Mouse (Mus musculus): ENCODE measurements around the gene Cdc42se1. TPM values are rescaled to one million over a fixed set of nuclear protein-coding genes. Genes with fewer than 3 reads are reported as not detected.

The Cdc42se1 gene
- polyA plus RNA-seq, 1 experiment from 2014 or later: 120 TPM

DNA sequence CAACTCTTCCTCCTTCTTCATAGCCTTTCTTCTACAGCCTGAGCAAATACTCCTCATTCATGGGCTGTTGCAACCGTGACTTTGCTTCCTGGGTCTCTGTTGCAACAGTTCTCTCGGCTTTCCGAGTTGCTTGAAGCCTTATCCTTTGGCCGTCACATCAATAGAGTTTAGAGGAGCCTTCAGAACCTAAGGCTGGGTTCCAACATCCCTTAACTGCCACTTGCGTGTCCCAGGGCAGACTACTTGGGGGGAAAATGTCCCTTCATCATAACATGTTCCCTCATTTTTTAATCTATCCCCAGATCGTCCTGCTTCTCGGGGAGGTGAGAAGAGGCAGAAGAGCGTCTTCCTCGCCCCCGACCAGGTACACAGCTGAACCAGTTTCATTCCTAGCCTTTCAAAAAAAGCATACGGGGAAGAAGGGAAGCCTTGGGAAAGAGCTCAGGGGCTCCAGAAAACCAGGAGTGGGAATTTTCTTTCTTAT, 53.9 kb downstream of the Cdc42se1 start:
- Histone ChIP-seq H3K9ac (ENCODE audit: low read length) (peak overlapping the region; percentile 60), H3K4me3 (ENCODE audit: low read depth, low read length) (peak overlapping the region; percentile 72), H3K27me3 (ENCODE audit: control insufficient read depth, insufficient read depth, low read length) (no peaks in the 10 kb centered on the region), H3K9me3 (ENCODE audit: control insufficient read depth, low read length) (no peaks in the 10 kb centered on the region), H3K36me3 (ENCODE audit: control insufficient read depth, insufficient read depth, low read length) (no peaks in the 10 kb centered on the region), H3K4me1 (replicated peaks; ENCODE audit: control insufficient read depth, insufficient read depth, low read length) (peaks cover 8% of the 10 kb centered on the region), H3K27ac (ENCODE audit: low read depth, low read length) (peak overlapping the region; percentile 89), H3K4me2 (ENCODE audit: low read depth, low read length, severe bottlenecking) (peak overlapping the region; percentile 84)
- ATAC-seq (replicated peaks; ENCODE audit: low FRiP score) (no peak), DNase-seq (ENCODE audit: low spot score) (no peak)
- WGBS: under 1% methylated on average over 11 of the region's 11 CpGs

DNA sequence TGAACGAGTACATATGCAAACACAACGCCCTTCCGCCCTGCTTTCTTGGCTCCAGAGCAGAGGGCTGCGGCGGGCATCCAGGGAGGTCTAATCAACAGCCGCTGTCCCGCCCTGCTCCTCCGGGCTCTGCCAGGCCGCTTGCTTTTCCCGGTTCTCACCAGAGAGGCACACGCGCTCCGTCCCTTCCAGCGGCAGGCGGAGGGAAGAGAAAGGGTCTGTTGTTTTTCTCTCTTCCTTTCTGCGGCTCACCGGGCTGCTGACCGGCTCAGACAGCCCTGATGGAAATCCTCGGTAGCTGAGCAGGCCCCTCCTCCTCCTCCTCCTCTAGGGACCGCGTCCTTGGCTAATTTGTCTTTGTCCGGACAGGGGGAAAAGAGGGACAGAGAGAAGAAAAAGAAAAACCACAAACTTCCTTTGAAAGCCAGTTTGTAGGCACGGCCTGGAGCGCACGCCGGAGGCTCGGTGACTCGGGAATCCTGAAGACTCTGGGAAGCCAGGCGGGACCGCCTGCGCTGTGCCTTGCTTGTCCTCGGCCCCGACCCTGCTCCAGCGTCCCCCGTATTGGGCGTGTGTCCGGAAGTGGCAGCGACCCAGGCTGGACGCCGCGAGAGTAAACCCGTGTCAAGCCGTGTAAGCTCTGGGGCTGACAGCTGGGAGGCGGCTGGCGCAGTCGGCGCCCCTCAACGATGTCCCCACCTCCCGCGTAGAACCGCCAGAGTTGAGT, 54.5 kb downstream of the Cdc42se1 start:
- no peaks in the 10 kb centered on the region for H3K9me3 ChIP-seq (ENCODE audit: control insufficient read depth, low read length)
- peak overlapping the region; percentile 89 for H3K27ac ChIP-seq (ENCODE audit: low read depth, low read length)
- H3K36me3 ChIP-seq (ENCODE audit: control insufficient read depth, insufficient read depth, low read length): no peaks in the 10 kb centered on the region
- peaks cover 8% of the 10 kb centered on the region for H3K4me1 ChIP-seq (replicated peaks; ENCODE audit: control insufficient read depth, insufficient read depth, low read length)
- peak overlapping the region; percentile 72 for H3K4me3 ChIP-seq (ENCODE audit: low read depth, low read length)
- ATAC-seq (replicated peaks; ENCODE audit: low FRiP score) (peak; percentile 73), DNase-seq (ENCODE audit: low spot score) (peak; percentile 89)
- under 1% methylated on average over 50 of the region's 51 CpGs for WGBS
- H3K9ac ChIP-seq (ENCODE audit: low read length): peak overlapping the region; percentile 60
- H3K4me2 ChIP-seq (ENCODE audit: low read depth, low read length, severe bottlenecking): peak overlapping the region; percentile 84
- H3K27me3 ChIP-seq (ENCODE audit: control insufficient read depth, insufficient read depth, low read length): no peaks in the 10 kb centered on the region

GRCm38 (mm10) chr3:95283589-95283941, 55.0 kb downstream of the Cdc42se1 start:
- DNase-seq (ENCODE audit: low spot score): no peak
- peak overlapping the region; percentile 84 for H3K4me2 ChIP-seq (ENCODE audit: low read depth, low read length, severe bottlenecking)
- 5% methylated on average over 7 of the region's 7 CpGs for WGBS
- peaks cover 8% of the 10 kb centered on the region for H3K4me1 ChIP-seq (replicated peaks; ENCODE audit: control insufficient read depth, insufficient read depth, low read length)
- peak; percentile 1; the same call in 1 of the 2 replicates for ATAC-seq (replicated peaks; ENCODE audit: low FRiP score)
- H3K27me3 ChIP-seq (ENCODE audit: control insufficient read depth, insufficient read depth, low read length): no peaks in the 10 kb centered on the region
- H3K9ac ChIP-seq (ENCODE audit: low read length): peak overlapping the region; percentile 60
- H3K4me3 ChIP-seq (ENCODE audit: low read depth, low read length): peak overlapping the region; percentile 72
- H3K9me3 ChIP-seq (ENCODE audit: control insufficient read depth, low read length): no peaks in the 10 kb centered on the region
- peak overlapping the region; percentile 89; the same call in 1 of the 2 replicates for H3K27ac ChIP-seq (ENCODE audit: low read depth, low read length)
- H3K36me3 ChIP-seq (ENCODE audit: control insufficient read depth, insufficient read depth, low read length): no peaks in the 10 kb centered on the region

DNA sequence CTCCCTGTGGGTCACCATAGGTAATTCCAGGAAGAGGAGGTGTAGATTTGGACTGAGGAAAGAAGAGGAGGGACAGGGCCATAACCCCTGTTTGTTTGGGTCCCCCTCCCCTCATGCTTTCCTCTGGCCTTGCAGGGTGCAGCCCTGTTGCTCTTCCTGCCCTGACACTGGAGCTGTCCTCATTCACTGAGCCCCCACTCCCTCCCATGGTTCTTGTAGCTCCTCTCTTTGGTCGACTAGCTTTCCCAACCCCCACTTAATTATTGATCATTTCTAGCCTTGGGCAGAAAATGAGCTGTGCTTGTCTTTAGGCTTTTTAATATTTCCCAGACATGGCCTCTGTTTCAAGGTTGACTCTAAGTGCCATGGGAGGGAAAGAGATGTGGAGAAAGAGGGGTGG, 55.5 kb downstream of the Cdc42se1 start:
- peak overlapping the region; percentile 60 for H3K9ac ChIP-seq (ENCODE audit: low read length)
- WGBS: 17% methylated on average over 1 of the region's 1 CpGs
- H3K27ac ChIP-seq (ENCODE audit: low read depth, low read length): no peak overlapping the region
- peak overlapping the region; percentile 72 for H3K4me3 ChIP-seq (ENCODE audit: low read depth, low read length)
- DNase-seq (ENCODE audit: low spot score) (no peak), ATAC-seq (replicated peaks; ENCODE audit: low FRiP score) (no peak)
- peak overlapping the region; percentile 84 for H3K4me2 ChIP-seq (ENCODE audit: low read depth, low read length, severe bottlenecking)
- no peaks in the 10 kb centered on the region for H3K9me3 ChIP-seq (ENCODE audit: control insufficient read depth, low read length)
- no peaks in the 10 kb centered on the region for H3K36me3 ChIP-seq (ENCODE audit: control insufficient read depth, insufficient read depth, low read length)
- no peaks in the 10 kb centered on the region for H3K27me3 ChIP-seq (ENCODE audit: control insufficient read depth, insufficient read depth, low read length)
- H3K4me1 ChIP-seq (replicated peaks; ENCODE audit: control insufficient read depth, insufficient read depth, low read length): peaks cover 8% of the 10 kb centered on the region

DNA sequence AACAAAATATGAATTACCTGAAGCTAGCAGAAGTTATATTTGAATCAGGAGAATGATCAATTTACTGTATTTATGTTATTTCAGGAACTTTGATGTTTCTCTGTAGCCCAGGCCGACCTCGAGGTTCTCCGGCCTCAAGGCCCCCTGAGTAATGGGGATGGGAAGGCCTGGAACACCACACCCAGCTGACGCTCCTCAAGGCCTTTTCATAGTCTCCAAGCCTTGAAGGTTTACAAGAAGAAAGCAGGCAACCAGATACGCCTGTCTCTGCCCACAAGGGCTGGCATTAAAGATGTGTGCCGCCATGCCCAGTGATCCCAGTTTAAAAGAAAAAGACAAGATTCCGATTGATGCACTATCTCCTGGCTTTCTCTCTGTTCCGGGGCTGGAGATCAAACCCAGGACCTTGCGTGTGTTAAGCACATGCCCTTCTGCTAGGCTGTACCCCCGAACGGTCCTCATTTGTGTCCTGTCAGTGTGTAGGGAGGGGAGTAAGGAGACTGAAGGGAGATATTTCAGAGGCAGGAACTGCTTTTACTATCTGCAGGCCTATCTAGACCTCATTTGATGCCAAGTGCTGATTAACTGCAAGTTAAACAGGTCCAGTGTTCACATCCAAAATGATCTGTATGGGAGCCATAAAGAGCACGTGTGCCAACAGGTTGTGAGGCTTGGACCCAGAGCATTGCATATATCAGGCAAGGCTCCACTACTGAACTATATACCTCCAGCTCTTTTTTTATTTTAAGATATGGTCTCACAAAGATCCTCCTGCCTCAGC, 56.2 kb downstream of the Cdc42se1 start:
- H3K4me3 ChIP-seq (ENCODE audit: low read depth, low read length): no peak overlapping the region
- 90% methylated on average over 12 of the region's 12 CpGs for WGBS
- ATAC-seq (replicated peaks; ENCODE audit: low FRiP score) (no peak), DNase-seq (ENCODE audit: low spot score) (no peak)
- peaks cover 8% of the 10 kb centered on the region for H3K4me1 ChIP-seq (replicated peaks; ENCODE audit: control insufficient read depth, insufficient read depth, low read length)
- peak overlapping the region; percentile 84; the same call in 1 of the 2 replicates for H3K4me2 ChIP-seq (ENCODE audit: low read depth, low read length, severe bottlenecking)
- H3K9me3 ChIP-seq (ENCODE audit: control insufficient read depth, low read length): no peaks in the 10 kb centered on the region
- no peaks in the 10 kb centered on the region for H3K36me3 ChIP-seq (ENCODE audit: control insufficient read depth, insufficient read depth, low read length)
- H3K9ac ChIP-seq (ENCODE audit: low read length): no peak overlapping the region
- H3K27me3 ChIP-seq (ENCODE audit: control insufficient read depth, insufficient read depth, low read length): no peaks in the 10 kb centered on the region
- H3K27ac ChIP-seq (ENCODE audit: low read depth, low read length): no peak overlapping the region

DNA sequence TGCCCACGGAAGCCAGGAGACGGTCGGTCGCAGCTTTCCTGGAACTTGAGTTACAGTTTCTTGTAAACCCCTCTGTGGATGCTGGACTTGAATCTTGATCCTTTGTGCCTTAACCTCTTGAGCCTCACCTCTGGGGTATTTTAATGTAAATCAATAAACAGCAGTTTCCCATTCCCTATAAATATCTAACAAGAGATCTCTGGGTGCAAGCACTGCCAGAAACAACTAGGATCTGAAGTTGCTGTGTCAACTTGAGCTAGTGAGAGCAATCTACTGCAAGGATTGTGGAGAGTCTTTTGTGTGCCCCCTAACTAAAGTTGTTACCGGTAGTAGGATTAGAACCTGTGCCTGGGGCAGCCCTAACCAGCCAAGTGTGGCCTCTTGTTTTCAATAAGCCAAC, 56.9 kb downstream of the Cdc42se1 start:
- peaks cover 8% of the 10 kb centered on the region for H3K4me1 ChIP-seq (replicated peaks; ENCODE audit: control insufficient read depth, insufficient read depth, low read length)
- no peak overlapping the region for H3K9ac ChIP-seq (ENCODE audit: low read length)
- DNase-seq (ENCODE audit: low spot score): no peak
- H3K27ac ChIP-seq (ENCODE audit: low read depth, low read length): no peak overlapping the region
- no peaks in the 10 kb centered on the region for H3K27me3 ChIP-seq (ENCODE audit: control insufficient read depth, insufficient read depth, low read length)
- 96% methylated on average over 5 of the region's 5 CpGs for WGBS
- H3K4me2 ChIP-seq (ENCODE audit: low read depth, low read length, severe bottlenecking): no peak overlapping the region
- no peaks in the 10 kb centered on the region for H3K9me3 ChIP-seq (ENCODE audit: control insufficient read depth, low read length)
- no peak for ATAC-seq (replicated peaks; ENCODE audit: low FRiP score)
- no peak overlapping the region for H3K4me3 ChIP-seq (ENCODE audit: low read depth, low read length)
- no peaks in the 10 kb centered on the region for H3K36me3 ChIP-seq (ENCODE audit: control insufficient read depth, insufficient read depth, low read length)

Other genes starting within 250 kb of the Cdc42se1 start
- 43.1 and 44.2 TPM in 2 replicates for gene Zfp687, start 213.3 kb upstream of the Cdc42se1 start, polyA plus RNA-seq (2014; fragmentation: Nextera tagmentation; extraction: Ambion mirVana)
- 312 and 325 TPM in 2 replicates for gene Psmd4, start 186.1 kb upstream of the Cdc42se1 start, polyA plus RNA-seq (2014; fragmentation: Nextera tagmentation; extraction: Ambion mirVana)
- gene Pip5k1a, start 121.8 kb upstream of the Cdc42se1 start, polyA plus RNA-seq (2014; fragmentation: Nextera tagmentation; extraction: Ambion mirVana): 13.4 and 13.7 TPM in 2 replicates
- 249 and 274 TPM in 2 replicates for gene Vps72, start 117.7 kb upstream of the Cdc42se1 start, polyA plus RNA-seq (2014; fragmentation: Nextera tagmentation; extraction: Ambion mirVana)
- 0.37 and 0.75 TPM in 2 replicates for gene Tmod4, start 104.3 kb upstream of the Cdc42se1 start, polyA plus RNA-seq (2014; fragmentation: Nextera tagmentation; extraction: Ambion mirVana)
- gene Scnm1, start 94.7 kb upstream of the Cdc42se1 start, polyA plus RNA-seq (2014; fragmentation: Nextera tagmentation; extraction: Ambion mirVana): 77.4 and 88.0 TPM in 2 replicates
- 11.7 and 12.4 TPM in 2 replicates for gene Lysmd1, start 94.6 kb upstream of the Cdc42se1 start, polyA plus RNA-seq (2014; fragmentation: Nextera tagmentation; extraction: Ambion mirVana)
- 1.3 and 1.9 TPM in 2 replicates for gene Tnfaip8l2, start 86.4 kb upstream of the Cdc42se1 start, polyA plus RNA-seq (2014; fragmentation: Nextera tagmentation; extraction: Ambion mirVana)
- gene Sema6c, start 68.3 kb upstream of the Cdc42se1 start, polyA plus RNA-seq (2014; fragmentation: Nextera tagmentation; extraction: Ambion mirVana): 17.6 and 19.9 TPM in 2 replicates
- gene Gabpb2, start 10.8 kb upstream of the Cdc42se1 start, polyA plus RNA-seq (2014; fragmentation: Nextera tagmentation; extraction: Ambion mirVana): 8.9 and 10.8 TPM in 2 replicates
- gene Mllt11, start 3.4 kb downstream of the Cdc42se1 start, polyA plus RNA-seq (2014; fragmentation: Nextera tagmentation; extraction: Ambion mirVana): 75.2 and 89.8 TPM in 2 replicates
- gene Gm128, start 12.9 kb downstream of the Cdc42se1 start, polyA plus RNA-seq (2014; fragmentation: Nextera tagmentation; extraction: Ambion mirVana): 0.17 and 0.21 TPM in 2 replicates
- 0.39 and 0.72 TPM in 2 replicates for gene Bnipl, start 22.5 kb downstream of the Cdc42se1 start, polyA plus RNA-seq (2014; fragmentation: Nextera tagmentation; extraction: Ambion mirVana)
- 34.2 and 35.4 TPM in 2 replicates for gene Mindy1, start 52.6 kb downstream of the Cdc42se1 start, polyA plus RNA-seq (2014; fragmentation: Nextera tagmentation; extraction: Ambion mirVana)
- gene Prune1, start 53.3 kb downstream of the Cdc42se1 start, polyA plus RNA-seq (2014; fragmentation: Nextera tagmentation; extraction: Ambion mirVana): 26.4 and 28.5 TPM in 2 replicates
- 1.3 and 1.5 TPM in 2 replicates for gene Anxa9, start 78.4 kb downstream of the Cdc42se1 start, polyA plus RNA-seq (2014; fragmentation: Nextera tagmentation; extraction: Ambion mirVana)
- gene Cers2, start 86.1 kb downstream of the Cdc42se1 start, polyA plus RNA-seq (2014; fragmentation: Nextera tagmentation; extraction: Ambion mirVana): 111 and 122 TPM in 2 replicates
- 74.9 and 76.7 TPM in 2 replicates for gene Setdb1, start 128.5 kb downstream of the Cdc42se1 start, polyA plus RNA-seq (2014; fragmentation: Nextera tagmentation; extraction: Ambion mirVana)
- not detected in 2 replicates for gene 4930558C23Rik, start 174.1 kb downstream of the Cdc42se1 start, polyA plus RNA-seq (2014; fragmentation: Nextera tagmentation; extraction: Ambion mirVana)
- 26.7 and 27.8 TPM in 2 replicates for gene Arnt, start 205.7 kb downstream of the Cdc42se1 start, polyA plus RNA-seq (2014; fragmentation: Nextera tagmentation; extraction: Ambion mirVana)